Mouse (Mus musculus): ENCODE measurements around the gene Ndst2.

GRCm38 (mm10) chr14:20696986-20697385 is 37.4 kb downstream of the Ndst2 start:
- TF ChIP-seq POLR2A (IDR thresholded peaks at IDR 0.05; ENCODE audit: insufficient read length, low read depth) (no peak), E2F4 (IDR thresholded peaks at IDR 0.05; ENCODE audit: insufficient read depth) (no peak), USF1 (IDR thresholded peaks at IDR 0.05; ENCODE audit: low read depth) (no peak)

All from myocyte (in vitro differentiated cells).